Mouse (Mus musculus) MEL-GATA-1-ER (cell line): ENCODE data around the gene Cntnap1.
A peak's percentile ranks its signal among the peaks of the same experiment; 100 is the strongest.

Experiments
- DNase-seq: peaks from one replicate; pipeline ENCODE4 v3.0.0-alpha.2; 2012; ENCODE audit warnings: low read depth; ENCODE audit errors: extremely low read depth

Gene Cntnap1

GRCm38 (mm10) chr11:101220853-101221252 is 50.5 kb downstream of the Cntnap1 start:
- DNase-seq: peak; percentile 23

GRCm38 (mm10) chr11:101221306-101221986 is 51.1 kb downstream of the Cntnap1 start:
- peak; percentile 33 for DNase-seq

- DNase-seq: no peak
Measured at GRCm38 (mm10) chr11:101224337-101224736, 54.0 kb downstream of the Cntnap1 start.

- no peak for DNase-seq
Measured at GRCm38 (mm10) chr11:101225331-101226064, 55.2 kb downstream of the Cntnap1 start.

GRCm38 (mm10) chr11:101226065-101226701 is 55.9 kb downstream of the Cntnap1 start, which contains the start of gene Ezh1:
Ezh1 (minus strand) TSS chr11:101226463.
- DNase-seq: no peak

GRCm38 (mm10) chr11:101229361-101229900 is 59.1 kb downstream of the Cntnap1 start:
- no peak for DNase-seq

- DNase-seq: no peak
Measured at GRCm38 (mm10) chr11:101230061-101230511, 59.8 kb downstream of the Cntnap1 start.

GRCm38 (mm10) chr11:101230526-101230925 is 60.2 kb downstream of the Cntnap1 start:
- no peak for DNase-seq

GRCm38 (mm10) chr11:101230991-101231871 is 60.9 kb downstream of the Cntnap1 start:
- DNase-seq: no peak

GRCm38 (mm10) chr11:101232010-101232839 is 61.9 kb downstream of the Cntnap1 start:
- DNase-seq: peak; percentile 78

GRCm38 (mm10) chr11:101233240-101233639 is 62.9 kb downstream of the Cntnap1 start:
- DNase-seq: no peak

- no peak for DNase-seq
Measured at GRCm38 (mm10) chr11:101234124-101234523, 63.8 kb downstream of the Cntnap1 start.

- DNase-seq: no peak
Measured at GRCm38 (mm10) chr11:101235429-101235828, 65.1 kb downstream of the Cntnap1 start.

GRCm38 (mm10) chr11:101236782-101237181 is 66.5 kb downstream of the Cntnap1 start:
- no peak for DNase-seq

- no peak for DNase-seq
Measured at GRCm38 (mm10) chr11:101238071-101238647, 67.8 kb downstream of the Cntnap1 start.
